Mouse (Mus musculus) lung, embryonic 16.5 days (tissue): ENCODE measurements around the gene Hspb3. TPM values are rescaled to one million over a fixed set of nuclear protein-coding genes. Genes with fewer than 3 reads are reported as not detected.

ENCODE experiments used
- ATAC-seq: fragments of 200-750 bp; cut with Nextera tagmentation; 2 replicates; pipeline ENCODE4 v1.8.0; 2017; ENCODE audit warnings: low read depth, mild to moderate bottlenecking, moderate library complexity
- H3K27ac ChIP-seq: fragments of 300-500 bp; sonication (generic); 2 replicates; pipeline ENCODE4 v1.5.1; 2014; ENCODE audit warnings: mild to moderate bottlenecking, control low read depth, low read length
- H3K27me3 ChIP-seq: fragments of 300-500 bp; sonication (generic); 2 replicates; pipeline ENCODE4 v1.6.1; 2014; ENCODE audit warnings: low read depth, low read length, mixed read lengths; ENCODE audit not compliant: control insufficient read depth, insufficient read depth
- H3K36me3 ChIP-seq: fragments of 300-500 bp; sonication (generic); 2 replicates; pipeline ENCODE4 v1.6.1; 2014; ENCODE audit warnings: low read length; ENCODE audit not compliant: control insufficient read depth, insufficient read depth
- H3K4me1 ChIP-seq: fragments of 300-500 bp; sonication (generic); replicated peaks from 2 replicates; pipeline ENCODE4 v1.6.1; 2014; ENCODE audit warnings: low read length, mixed read lengths; ENCODE audit not compliant: control insufficient read depth, insufficient read depth
- H3K4me2 ChIP-seq: fragments of 300-500 bp; sonication (generic); 2 replicates; pipeline ENCODE4 v1.6.1; 2014; ENCODE audit warnings: low read depth, low read length, control low read depth
- H3K4me3 ChIP-seq: fragments of 300-500 bp; sonication (generic); 2 replicates; pipeline ENCODE4 v1.5.1; 2014; ENCODE audit warnings: mild to moderate bottlenecking, low read length, control low read depth
- H3K9ac ChIP-seq: fragments of 300-500 bp; sonication (generic); 2 replicates; pipeline ENCODE4 v1.6.1; 2014; ENCODE audit warnings: low read length, control low read depth
- H3K9me3 ChIP-seq: fragments of 300-500 bp; sonication (generic); 2 replicates; pipeline ENCODE4 v1.6.1; 2016; ENCODE audit warnings: low read length; ENCODE audit not compliant: control insufficient read depth
- WGBS: fragments of 180-500 bp; shearing (Covaris S2); extraction: QIAGEN DNeasy Blood & Tissue Kit; methylation state at CpG from one replicate; pipeline ENCODE4 v1.1.7; 2014; 5-methylcytosine and 5-hydroxymethylcytosine counted together
- polyA plus RNA-seq: library from polyadenylated mRNA; unstranded; fragments of >200 nt; fragmentation: Nextera tagmentation; extraction: Ambion mirVana; gene quantifications from 2 replicates; pipeline ENCODE4 v1.2.1, GENCODE M21; 2015

The Hspb3 gene
- polyA plus RNA-seq, 1 experiment from 2014 or later: 2.3 TPM

- H3K4me2 ChIP-seq: no peak overlapping the region
- H3K27ac ChIP-seq: no peak overlapping the region
- no peaks in the 10 kb centered on the region for H3K27me3 ChIP-seq
- no peak overlapping the region for H3K4me3 ChIP-seq
- no peaks in the 10 kb centered on the region for H3K4me1 ChIP-seq
- H3K9me3 ChIP-seq: no peaks in the 10 kb centered on the region
- no peaks in the 10 kb centered on the region for H3K36me3 ChIP-seq
- no peak for ATAC-seq
- 87% methylated on average over 4 of the region's 4 CpGs for WGBS
- no peak overlapping the region for H3K9ac ChIP-seq
These were observed 6.8 kb downstream of the Hspb3 start for GRCm38 (mm10) chr13:113656639-113657038.

DNA sequence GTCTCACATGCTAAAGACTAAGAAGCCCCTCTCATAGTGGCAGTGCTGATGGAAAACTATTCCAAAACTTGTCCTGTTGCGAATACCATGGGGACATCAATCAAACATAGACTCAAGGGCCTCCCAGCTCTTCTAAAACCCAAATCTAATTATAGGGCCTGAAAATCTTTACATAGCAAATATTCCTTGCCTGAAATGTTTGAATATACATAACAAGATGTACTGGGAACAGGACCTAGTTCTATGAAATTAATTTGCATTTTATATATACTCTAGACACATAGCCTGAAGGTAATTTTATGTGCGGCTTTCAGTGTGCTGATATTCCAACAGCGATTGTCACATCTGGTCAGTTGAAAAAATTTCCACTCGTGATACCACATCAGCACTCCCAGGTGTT is 8.0 kb downstream of the Hspb3 start:
- H3K9ac ChIP-seq: no peak overlapping the region
- 83% methylated on average over 4 of the region's 4 CpGs for WGBS
- H3K4me2 ChIP-seq: no peak overlapping the region
- no peaks in the 10 kb centered on the region for H3K4me1 ChIP-seq
- H3K27me3 ChIP-seq: no peaks in the 10 kb centered on the region
- H3K9me3 ChIP-seq: no peaks in the 10 kb centered on the region
- H3K4me3 ChIP-seq: no peak overlapping the region
- H3K27ac ChIP-seq: no peak overlapping the region
- H3K36me3 ChIP-seq: no peaks in the 10 kb centered on the region
- no peak for ATAC-seq

DNA sequence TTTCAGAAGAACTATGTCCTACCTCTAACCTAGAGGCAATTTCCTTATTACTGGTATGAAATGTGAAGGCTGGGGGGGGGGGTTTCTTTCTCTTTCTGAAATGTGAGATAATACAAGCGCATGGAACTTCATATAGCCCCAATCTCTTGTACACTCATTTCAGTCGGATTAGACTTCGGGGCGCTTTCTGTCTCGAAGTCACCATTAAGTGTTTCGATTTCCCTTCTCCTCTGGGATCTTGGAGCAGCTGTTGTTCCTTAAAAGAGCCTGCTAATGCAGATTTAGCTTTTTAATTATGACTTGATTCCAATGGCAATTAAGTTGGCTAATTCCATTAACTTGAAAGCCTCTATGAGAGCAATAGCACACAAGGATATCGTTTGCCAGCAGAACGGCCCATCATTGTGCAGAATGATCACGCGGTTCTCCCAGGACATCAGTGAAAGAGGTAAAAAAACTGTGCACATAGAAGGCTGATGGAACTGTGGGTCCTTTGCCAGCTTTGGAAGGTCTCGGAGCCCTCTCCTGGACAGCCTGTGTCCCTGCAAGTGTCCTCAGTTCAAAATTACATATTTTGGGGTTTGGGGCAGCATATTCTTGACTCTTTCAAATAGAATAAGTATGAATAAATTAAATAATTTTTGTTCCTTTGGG is 22.4 kb downstream of the Hspb3 start:
- Histone ChIP-seq H3K4me2 (no peak overlapping the region), H3K9ac (no peak overlapping the region), H3K4me3 (no peak overlapping the region), H3K36me3 (no peaks in the 10 kb centered on the region), H3K27ac (no peak overlapping the region), H3K9me3 (no peaks in the 10 kb centered on the region), H3K27me3 (no peaks in the 10 kb centered on the region), H3K4me1 (no peaks in the 10 kb centered on the region)
- WGBS: 78% methylated on average over 11 of the region's 11 CpGs
- no peak for ATAC-seq

- Histone ChIP-seq H3K27ac (no peak overlapping the region), H3K4me1 (no peaks in the 10 kb centered on the region), H3K9me3 (no peaks in the 10 kb centered on the region), H3K27me3 (no peaks in the 10 kb centered on the region), H3K36me3 (no peaks in the 10 kb centered on the region), H3K4me3 (no peak overlapping the region), H3K4me2 (no peak overlapping the region), H3K9ac (no peak overlapping the region)
- WGBS: 25% methylated on average over 7 of the region's 7 CpGs
- no peak for ATAC-seq
These were observed 24.6 kb downstream of the Hspb3 start for GRCm38 (mm10) chr13:113638914-113639313.

DNA sequence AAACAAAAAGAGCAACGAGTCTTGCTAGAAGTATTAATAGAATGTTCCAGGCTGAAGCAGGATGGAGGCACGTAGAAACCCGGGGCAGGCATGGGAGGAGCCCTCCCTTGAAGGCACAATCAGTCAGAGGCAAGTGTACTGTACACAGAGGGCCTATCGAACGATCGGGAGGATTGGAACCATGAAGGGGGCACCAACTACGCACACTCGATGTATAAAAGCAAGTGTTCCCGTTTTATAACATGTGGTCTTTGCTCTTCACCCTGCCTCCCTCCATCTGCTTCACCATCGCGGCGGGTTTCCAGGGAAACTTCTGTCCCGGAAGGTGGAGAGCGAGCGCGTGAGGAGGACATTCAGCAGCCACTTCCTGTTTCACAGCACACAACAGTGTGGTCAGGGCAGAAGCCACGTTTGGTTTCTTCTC is 27.7 kb downstream of the Hspb3 start:
- H3K36me3 ChIP-seq: no peaks in the 10 kb centered on the region
- H3K27me3 ChIP-seq: no peaks in the 10 kb centered on the region
- H3K4me3 ChIP-seq: no peak overlapping the region
- H3K9me3 ChIP-seq: no peaks in the 10 kb centered on the region
- no peak overlapping the region for H3K4me2 ChIP-seq
- WGBS: 66% methylated on average over 17 of the region's 17 CpGs
- ATAC-seq: peak; percentile 26; the same call in 1 of the 2 replicates
- no peak overlapping the region for H3K9ac ChIP-seq
- H3K27ac ChIP-seq: no peak overlapping the region
- H3K4me1 ChIP-seq: no peaks in the 10 kb centered on the region

DNA sequence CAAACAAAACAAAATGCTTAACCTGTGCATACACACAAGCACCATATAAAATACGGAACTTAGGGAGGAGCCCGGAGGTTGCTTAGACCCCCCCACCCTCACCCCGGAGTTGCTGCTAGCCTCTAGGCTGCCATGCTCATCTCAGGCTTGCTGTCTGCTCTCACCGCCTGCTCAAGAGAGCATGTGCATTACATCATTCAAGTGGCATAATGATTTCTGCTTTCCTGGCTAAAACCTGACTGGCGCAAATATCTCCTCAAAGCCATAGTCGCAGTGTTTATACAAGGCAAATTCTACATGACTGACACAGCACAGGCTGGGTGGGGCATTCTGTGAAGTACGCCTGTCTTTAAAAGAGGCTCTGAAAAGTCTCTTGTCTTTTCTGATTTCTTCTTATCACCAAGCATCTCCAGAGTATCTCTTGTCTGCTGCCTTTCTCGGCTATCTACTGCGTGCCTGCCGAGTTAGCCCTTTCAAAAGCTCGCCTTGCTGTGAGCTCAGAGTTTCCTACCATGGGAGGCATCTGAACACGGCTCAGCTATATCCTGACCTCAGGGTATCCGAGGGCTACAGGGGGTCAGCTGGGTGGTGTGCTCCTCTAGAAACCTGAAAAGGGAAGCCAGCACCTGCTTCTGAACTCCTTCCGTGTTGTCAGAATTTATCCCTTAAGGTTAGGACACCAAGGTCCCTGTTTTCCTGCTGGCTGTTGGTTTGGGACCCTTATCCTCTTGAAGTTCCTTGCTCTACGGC is 28.6 kb downstream of the Hspb3 start:
- peak; percentile 41; the same call in 1 of the 2 replicates for ATAC-seq
- Histone ChIP-seq H3K9ac (no peak overlapping the region), H3K4me2 (no peak overlapping the region), H3K27me3 (no peaks in the 10 kb centered on the region), H3K36me3 (no peaks in the 10 kb centered on the region), H3K4me1 (no peaks in the 10 kb centered on the region), H3K9me3 (no peaks in the 10 kb centered on the region), H3K4me3 (no peak overlapping the region), H3K27ac (no peak overlapping the region)
- WGBS: 47% methylated on average over 15 of the region's 15 CpGs

GRCm38 (mm10) chr13:113632506-113632905 is 31.0 kb downstream of the Hspb3 start:
- Histone ChIP-seq H3K9me3 (no peaks in the 10 kb centered on the region), H3K4me2 (no peak overlapping the region), H3K9ac (no peak overlapping the region), H3K4me3 (no peak overlapping the region), H3K27ac (no peak overlapping the region), H3K4me1 (no peaks in the 10 kb centered on the region), H3K27me3 (no peaks in the 10 kb centered on the region), H3K36me3 (no peaks in the 10 kb centered on the region)
- WGBS: 50% methylated on average over 6 of the region's 6 CpGs
- no peak for ATAC-seq

- no peak overlapping the region for H3K4me3 ChIP-seq
- no peaks in the 10 kb centered on the region for H3K36me3 ChIP-seq
- H3K4me2 ChIP-seq: no peak overlapping the region
- H3K9me3 ChIP-seq: no peaks in the 10 kb centered on the region
- H3K27ac ChIP-seq: no peak overlapping the region
- WGBS: 78% methylated on average over 8 of the region's 8 CpGs
- H3K9ac ChIP-seq: no peak overlapping the region
- peaks cover 4% of the 10 kb centered on the region; the same call in 1 of the 2 replicates for H3K4me1 ChIP-seq
- H3K27me3 ChIP-seq: no peaks in the 10 kb centered on the region
- ATAC-seq: no peak
These were observed 35.9 kb downstream of the Hspb3 start for GRCm38 (mm10) chr13:113627601-113628000.

DNA sequence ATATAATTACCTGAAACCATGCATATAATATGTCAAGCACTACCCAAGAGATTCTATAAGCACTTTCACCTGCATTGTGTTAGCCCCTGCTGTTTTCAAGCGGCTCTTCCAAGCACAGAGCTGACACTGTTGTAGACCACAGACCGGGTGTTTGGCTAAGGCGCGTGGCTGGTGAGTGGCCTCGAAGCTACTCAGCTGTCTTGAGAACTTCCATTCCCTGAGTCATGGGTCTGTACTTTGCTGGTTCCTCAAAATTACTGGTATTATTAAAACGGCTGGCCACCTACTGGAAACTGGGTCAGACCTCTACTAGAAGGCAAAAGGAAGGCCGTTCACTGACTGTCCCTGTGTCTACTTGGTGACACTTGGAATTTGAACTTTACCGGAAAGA is 40.6 kb downstream of the Hspb3 start:
- H3K4me3 ChIP-seq: no peak overlapping the region
- no peak overlapping the region for H3K4me2 ChIP-seq
- 47% methylated on average over 8 of the region's 8 CpGs for WGBS
- no peak overlapping the region for H3K9ac ChIP-seq
- H3K27ac ChIP-seq: no peak overlapping the region
- H3K36me3 ChIP-seq: no peaks in the 10 kb centered on the region
- peaks cover 11% of the 10 kb centered on the region; the same call in 1 of the 2 replicates for H3K4me1 ChIP-seq
- H3K27me3 ChIP-seq: no peaks in the 10 kb centered on the region
- H3K9me3 ChIP-seq: no peaks in the 10 kb centered on the region
- no peak for ATAC-seq
